Comparison of ENCODE assay signal across 27 mouse cellular contexts in genomic region chr1:36487111-36487510, GRCm38 (mm10). TPM values are rescaled to one million over a fixed set of nuclear protein-coding genes. Genes with fewer than 3 reads are reported as not detected.
DNase-seq lines count a peak whose midpoint lies in the region; ATAC-seq lines count a peak whose summit lies in the region.
"Had no signal": no experiment of that assay in that cellular context is flagged by ENCODE, and none has a peak within 500 bp of the region (broad histone marks: within the 10 kb centered on the region; RNA-seq: fewer than 3 reads in every experiment).

No protein-coding gene starts in this region.

- H3K27me3 ChIP-seq in kidney, embryonic 14.5 days (ENCODE audit: control insufficient read depth, insufficient read depth, low read length), result no peaks in the 10 kb centered on the region
- H3K27me3 ChIP-seq in kidney, embryonic 16.5 days (ENCODE audit: insufficient read depth, low read length), result no peaks in the 10 kb centered on the region
- H3K27me3 ChIP-seq in midbrain, embryonic 11.5 days (ENCODE audit: control insufficient read depth, insufficient read depth, low read length), result no peaks in the 10 kb centered on the region
- no peaks in the 10 kb centered on the region for H3K27me3 ChIP-seq in midbrain, embryonic 15.5 days (replicated peaks)
- H3K27me3 ChIP-seq: CH12.LX; embryonic facial prominence, embryonic 12.5 days; forebrain, embryonic 13.5 days; forebrain, embryonic 15.5 days; Patski had no signal

- 0 out of 2 replicates have a peak overlapping the region, but pooled peaks have one; percentile 6 for H3K27ac ChIP-seq in kidney, embryonic 14.5 days (ENCODE audit: low read depth, low read length)
- H3K27ac ChIP-seq in kidney, embryonic 16.5 days (ENCODE audit: low read length), result no peak overlapping the region
- H3K27ac ChIP-seq in midbrain, embryonic 11.5 days (ENCODE audit: low read depth, low read length), result no peak overlapping the region
- no peak overlapping the region for H3K27ac ChIP-seq in midbrain, embryonic 15.5 days
- H3K27ac ChIP-seq: embryonic facial prominence, embryonic 10.5 days; embryonic facial prominence, embryonic 12.5 days; forebrain, embryonic 13.5 days; forebrain, embryonic 15.5 days had no signal

- H3K4me3 ChIP-seq in kidney, embryonic 14.5 days (ENCODE audit: low read length), result no peak overlapping the region
- H3K4me3 ChIP-seq in kidney, embryonic 16.5 days (ENCODE audit: low read length), result no peak overlapping the region
- no peak overlapping the region for H3K4me3 ChIP-seq in midbrain, embryonic 11.5 days (ENCODE audit: low read depth, low read length)
- no peak overlapping the region for H3K4me3 ChIP-seq in midbrain, embryonic 15.5 days
- H3K4me3 ChIP-seq: embryonic facial prominence, embryonic 10.5 days; embryonic facial prominence, embryonic 12.5 days; forebrain, embryonic 13.5 days; forebrain, embryonic 15.5 days had no signal

- ATAC-seq in kidney, embryonic 14.5 days (ENCODE audit: low FRiP score, low TSS enrichment), result peak; percentile 32
- peak; percentile 18; the same call in 1 of the 2 replicates for ATAC-seq in kidney, embryonic 16.5 days (ENCODE audit: low FRiP score, low TSS enrichment)
- ATAC-seq in midbrain, embryonic 11.5 days (ENCODE audit: low FRiP score), result no peak
- no peak for ATAC-seq in midbrain, embryonic 15.5 days (replicated peaks)
- ATAC-seq: activated CD4-positive, CD25-positive, alpha-beta regulatory T cell, adult 4 months; CD4-positive, CD25-positive, alpha-beta regulatory T cell, adult 4 months; forebrain, embryonic 13.5 days; forebrain, embryonic 15.5 days; Patski had no signal

- WGBS in kidney, embryonic 14.5 days, result 54% methylated on average over 9 of the region's 9 CpGs
- 44% methylated on average over 9 of the region's 9 CpGs for WGBS in kidney, embryonic 16.5 days
- WGBS in midbrain, embryonic 11.5 days, result 56% methylated on average over 9 of the region's 9 CpGs
- 50% methylated on average over 9 of the region's 9 CpGs for WGBS in midbrain, embryonic 15.5 days

- H3K9me3 ChIP-seq in kidney, embryonic 14.5 days (ENCODE audit: control insufficient read depth, low read length), result no peaks in the 10 kb centered on the region
- no peaks in the 10 kb centered on the region for H3K9me3 ChIP-seq in kidney, embryonic 16.5 days (ENCODE audit: low read length)
- no peaks in the 10 kb centered on the region for H3K9me3 ChIP-seq in midbrain, embryonic 11.5 days (ENCODE audit: control insufficient read depth, low read length)
- H3K9me3 ChIP-seq in midbrain, embryonic 15.5 days, result no peaks in the 10 kb centered on the region
- H3K9me3 ChIP-seq: embryonic facial prominence, embryonic 10.5 days; embryonic facial prominence, embryonic 12.5 days; forebrain, embryonic 13.5 days; forebrain, embryonic 15.5 days; G1E had no signal

- H3K36me3 ChIP-seq in kidney, embryonic 14.5 days (ENCODE audit: control insufficient read depth, insufficient read depth, low read length), result no peaks in the 10 kb centered on the region
- H3K36me3 ChIP-seq in kidney, embryonic 16.5 days (ENCODE audit: insufficient read depth, low read length), result no peaks in the 10 kb centered on the region
- H3K36me3 ChIP-seq in midbrain, embryonic 11.5 days (ENCODE audit: control insufficient read depth, insufficient read depth, low read length), result no peaks in the 10 kb centered on the region
- H3K36me3 ChIP-seq in midbrain, embryonic 15.5 days (replicated peaks), result no peaks in the 10 kb centered on the region
- H3K36me3 ChIP-seq: embryonic facial prominence, embryonic 10.5 days; embryonic facial prominence, embryonic 12.5 days; forebrain, embryonic 15.5 days had no signal

- no peak overlapping the region for H3K9ac ChIP-seq in kidney, embryonic 14.5 days (ENCODE audit: low read depth, low read length)
- H3K9ac ChIP-seq in kidney, embryonic 16.5 days (replicated peaks; ENCODE audit: low read length), result no peak overlapping the region
- H3K9ac ChIP-seq in midbrain, embryonic 11.5 days (ENCODE audit: low read length), result no peak overlapping the region
- no peak overlapping the region for H3K9ac ChIP-seq in midbrain, embryonic 15.5 days
- H3K9ac ChIP-seq: embryonic facial prominence, embryonic 12.5 days; forebrain, embryonic 13.5 days; forebrain, embryonic 15.5 days had no signal

- peaks cover 7% of the 10 kb centered on the region for H3K4me1 ChIP-seq in kidney, embryonic 14.5 days (ENCODE audit: control insufficient read depth, insufficient read depth, low read length)
- peaks cover 10% of the 10 kb centered on the region; the same call in 1 of the 2 replicates for H3K4me1 ChIP-seq in kidney, embryonic 16.5 days (ENCODE audit: insufficient read depth, low read length)
- no peaks in the 10 kb centered on the region for H3K4me1 ChIP-seq in midbrain, embryonic 11.5 days (ENCODE audit: control insufficient read depth, insufficient read depth, low read length)
- no peaks in the 10 kb centered on the region for H3K4me1 ChIP-seq in midbrain, embryonic 15.5 days
- H3K4me1 ChIP-seq: forebrain, embryonic 15.5 days had no signal

- H3K4me2 ChIP-seq in kidney, embryonic 14.5 days (replicated peaks; ENCODE audit: low read depth, low read length), result no peak overlapping the region
- H3K4me2 ChIP-seq in kidney, embryonic 16.5 days (replicated peaks; ENCODE audit: low read depth, low read length), result no peak overlapping the region
- H3K4me2 ChIP-seq in midbrain, embryonic 11.5 days, result no peak overlapping the region
- H3K4me2 ChIP-seq in midbrain, embryonic 15.5 days, result no peak overlapping the region
- H3K4me2 ChIP-seq: embryonic facial prominence, embryonic 12.5 days; forebrain, embryonic 13.5 days; forebrain, embryonic 15.5 days had no signal

- peak; percentile 38 for DNase-seq in embryo, embryonic 10 days (ENCODE audit: low spot score)
- no peak for DNase-seq in embryo, embryonic 11 days
- no peak for DNase-seq in kidney, postnatal 10 days
- DNase-seq in kidney, postnatal 36 days, result no peak
- DNase-seq in midbrain, embryonic 11.5 days (ENCODE audit: low spot score, missing footprints), result peak; percentile 79
- DNase-seq: adrenal gland, adult 8-10 months; adrenal gland, postnatal 14 days; adrenal gland, postnatal 36 days; B cell, adult 2 months; cerebellum, adult 11-12 months; cerebellum, adult 9-10 months; cerebellum, postnatal 10 days; cerebellum, postnatal 25 days had no signal

RNA-seq across cellular contexts. Expression of gene Cnnm4, which starts 15.7 kb away (rescaled TPM):
- 12.8 and 13.1 TPM in 2 replicates for polyA plus RNA-seq in kidney, embryonic 14.5 days (2014; fragmentation: Nextera tagmentation; extraction: Ambion mirVana)
- 13.8 and 13.9 TPM in 2 replicates for polyA plus RNA-seq in kidney, embryonic 16.5 days (2015; fragmentation: Nextera tagmentation; extraction: Ambion mirVana)
- polyA plus RNA-seq in midbrain, embryonic 11.5 days (2014; fragmentation: Nextera tagmentation; extraction: Ambion mirVana), result 9.6 and 11.6 TPM in 2 replicates
- 11.0 and 11.1 TPM in 2 replicates for polyA plus RNA-seq in midbrain, embryonic 15.5 days (2015; fragmentation: Nextera tagmentation; extraction: Ambion mirVana)

RNA-seq across cellular contexts. Expression of gene Cnnm3, which starts 24.6 kb away (rescaled TPM):
- 5.7 and 7.5 TPM in 2 replicates for polyA plus RNA-seq in kidney, embryonic 14.5 days (2014; fragmentation: Nextera tagmentation; extraction: Ambion mirVana)
- polyA plus RNA-seq in kidney, embryonic 16.5 days (2015; fragmentation: Nextera tagmentation; extraction: Ambion mirVana), result 3.5 and 3.7 TPM in 2 replicates
- polyA plus RNA-seq in midbrain, embryonic 11.5 days (2014; fragmentation: Nextera tagmentation; extraction: Ambion mirVana), result 3.7 and 4.3 TPM in 2 replicates
- 5.2 and 5.8 TPM in 2 replicates for polyA plus RNA-seq in midbrain, embryonic 15.5 days (2015; fragmentation: Nextera tagmentation; extraction: Ambion mirVana)

RNA-seq across cellular contexts. Expression of gene Lman2l, which starts 42.0 kb away (rescaled TPM):
- 33.6 and 33.7 TPM in 2 replicates for polyA plus RNA-seq in kidney, embryonic 14.5 days (2014; fragmentation: Nextera tagmentation; extraction: Ambion mirVana)
- 54.0 and 61.4 TPM in 2 replicates for polyA plus RNA-seq in kidney, embryonic 16.5 days (2015; fragmentation: Nextera tagmentation; extraction: Ambion mirVana)
- polyA plus RNA-seq in midbrain, embryonic 11.5 days (2014; fragmentation: Nextera tagmentation; extraction: Ambion mirVana), result 35.6 and 35.7 TPM in 2 replicates
- 67.3 and 74.5 TPM in 2 replicates for polyA plus RNA-seq in midbrain, embryonic 15.5 days (2015; fragmentation: Nextera tagmentation; extraction: Ambion mirVana)

RNA-seq across cellular contexts. Expression of gene Ankrd23, which starts 49.6 kb away (rescaled TPM):
- polyA plus RNA-seq in kidney, embryonic 14.5 days (2014; fragmentation: Nextera tagmentation; extraction: Ambion mirVana), result 10.5 and 14.6 TPM in 2 replicates
- polyA plus RNA-seq in kidney, embryonic 16.5 days (2015; fragmentation: Nextera tagmentation; extraction: Ambion mirVana), result 15.2 and 21.7 TPM in 2 replicates
- polyA plus RNA-seq in midbrain, embryonic 11.5 days (2014; fragmentation: Nextera tagmentation; extraction: Ambion mirVana), result 6.0 TPM in 2 replicates
- polyA plus RNA-seq in midbrain, embryonic 15.5 days (2015; fragmentation: Nextera tagmentation; extraction: Ambion mirVana), result 19.0 and 23.5 TPM in 2 replicates

RNA-seq across cellular contexts. Expression of gene Gm42417, which starts 52.1 kb away (rescaled TPM):
- 0.26 TPM in 1 of 2 replicates, not detected in the other for polyA plus RNA-seq in kidney, embryonic 14.5 days (2014; fragmentation: Nextera tagmentation; extraction: Ambion mirVana)
- polyA plus RNA-seq in kidney, embryonic 16.5 days (2015; fragmentation: Nextera tagmentation; extraction: Ambion mirVana), result 0.30 and 1.5 TPM in 2 replicates
- not detected in 2 replicates for polyA plus RNA-seq in midbrain, embryonic 11.5 days (2014; fragmentation: Nextera tagmentation; extraction: Ambion mirVana)
- polyA plus RNA-seq in midbrain, embryonic 15.5 days (2015; fragmentation: Nextera tagmentation; extraction: Ambion mirVana), result 0.33 and 0.81 TPM in 2 replicates
- polyA plus RNA-seq: embryonic facial prominence, embryonic 14.5 days; forebrain, embryonic 11.5 days; forebrain, embryonic 15.5 days had no signal

Comparison
In these comparisons a context has a peak if more than half of its experiments do, and no peak if none do; other contexts are left out.
1. DNase-seq: peak in embryo, embryonic 10 days (single experiment) and midbrain, embryonic 11.5 days (single experiment); none in embryo, embryonic 11 days (single experiment), kidney, postnatal 10 days (single experiment) and kidney, postnatal 36 days (0 of 2).
2. ATAC-seq: peak in kidney, embryonic 14.5 days (single experiment) and kidney, embryonic 16.5 days (single experiment); none in midbrain, embryonic 11.5 days (single experiment) and midbrain, embryonic 15.5 days (single experiment).